In the genomic region with DNA sequence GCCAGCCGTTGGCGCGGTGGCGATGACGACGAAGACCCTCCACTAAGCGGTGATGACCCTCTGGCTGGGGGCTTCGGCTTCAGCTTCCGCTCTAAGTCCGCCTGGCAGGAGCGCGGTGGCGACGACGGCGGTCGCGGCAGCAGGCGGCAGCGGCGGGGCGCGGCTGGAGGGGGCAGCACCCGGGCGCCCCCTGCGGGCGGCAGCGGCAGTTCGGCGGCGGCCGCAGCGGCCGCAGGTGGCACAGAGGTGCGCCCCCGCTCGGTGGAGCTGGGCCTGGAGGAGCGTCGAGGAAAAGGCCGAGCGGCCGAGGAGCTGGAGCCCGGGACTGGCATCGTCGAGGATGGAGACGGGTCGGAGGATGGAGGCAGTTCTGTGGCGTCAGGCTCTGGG, we compare ENCODE assay signal across 9 mouse cellular contexts. TPM values are rescaled to one million over a fixed set of nuclear protein-coding genes. Genes with fewer than 3 reads are reported as not detected.
A peak's percentile ranks its signal among the peaks of the same experiment; 100 is the strongest.
DNase-seq lines count a peak whose midpoint lies in the region; ATAC-seq and TF ChIP-seq lines count a peak whose summit lies in the region.
"Had no signal": no experiment of that assay in that cellular context is flagged by ENCODE, and none has a peak within 500 bp of the region (broad histone marks: within the 10 kb centered on the region; RNA-seq: fewer than 3 reads in every experiment).

No protein-coding gene starts in this region.

- peaks cover 0 to 6% of the 10 kb centered on the region in 2 experiments; a peak in 1 of 4 replicates for H3K4me1 ChIP-seq in ES-E14 (ENCODE audit: control insufficient read depth in 2 of 2, insufficient read depth in 2 of 2, low read length in 2 of 2, poor library complexity in 1 of 2)
- peaks cover 60% of the 10 kb centered on the region for H3K4me1 ChIP-seq in forebrain, embryonic 10.5 days
- peaks cover 3% of the 10 kb centered on the region for H3K4me1 ChIP-seq in hindbrain, embryonic 11.5 days (replicated peaks; ENCODE audit: control insufficient read depth, insufficient read depth, low read length)

- H3K4me3 ChIP-seq in ES-E14 (ENCODE audit: insufficient read depth in 1 of 2, low read depth in 1 of 2, low read length in 2 of 2, poor library complexity in 1 of 2, severe bottlenecking in 1 of 2): peak overlapping the region; percentile 58 to 80; a peak in 3 of 4 replicates
- peak overlapping the region; percentile 77 for H3K4me3 ChIP-seq in forebrain, embryonic 10.5 days
- peak overlapping the region; percentile 79 for H3K4me3 ChIP-seq in hindbrain, embryonic 11.5 days (ENCODE audit: low read depth, low read length)
- H3K4me3 ChIP-seq: erythroblast, embryonic 14.5 days had no signal

- peak; percentile 2; the same call in 1 of the 2 replicates for ATAC-seq in hindbrain, embryonic 11.5 days (ENCODE audit: low FRiP score)
- peak; percentile 44; the same call in 1 of the 2 replicates for ATAC-seq in megakaryocyte-erythroid progenitor cell, adult 5-6 weeks (replicated peaks; ENCODE audit: low FRiP score, low TSS enrichment, poor library complexity, severe bottlenecking)
- no peak for ATAC-seq in erythroid progenitor cell, adult 5-6 weeks (replicated peaks; ENCODE audit: low FRiP score, poor library complexity, severe bottlenecking)

- no peaks in the 10 kb centered on the region for H3K9me3 ChIP-seq in ES-E14 (ENCODE audit: control insufficient read depth, insufficient read depth, low read depth, low read length)
- no peaks in the 10 kb centered on the region for H3K9me3 ChIP-seq in forebrain, embryonic 10.5 days
- H3K9me3 ChIP-seq in hindbrain, embryonic 11.5 days (ENCODE audit: control insufficient read depth, low read length): no peaks in the 10 kb centered on the region

- DNase-seq in ES-E14 (ENCODE audit: low read depth, low spot score): no peak
- DNase-seq in adrenal gland, postnatal 36 days: peak; percentile 64 to 81
- DNase-seq in forebrain, embryonic 10.5 days (ENCODE audit: extremely low spot score, low spot score): peak; percentile 50
- peak; percentile 84 for DNase-seq in hindbrain, embryonic 11.5 days (ENCODE audit: low spot score)
- peak; percentile 69 for DNase-seq in left cerebral cortex, postnatal 4 days
- peak; percentile 34 to 76 for DNase-seq in spleen, postnatal 4 days (ENCODE audit: low spot score in 2 of 2)

- H3K36me3 ChIP-seq in ES-E14 (ENCODE audit: control insufficient read depth, insufficient read depth, low read length, poor library complexity, severe bottlenecking): no peaks in the 10 kb centered on the region
- no peaks in the 10 kb centered on the region for H3K36me3 ChIP-seq in forebrain, embryonic 10.5 days (replicated peaks)
- H3K36me3 ChIP-seq in hindbrain, embryonic 11.5 days (ENCODE audit: control insufficient read depth, insufficient read depth, low read length): no peaks in the 10 kb centered on the region; the same call in 1 of the 2 replicates

- in situ Hi-C loops in ES-E14 (cut with MboI; ENCODE audit: low sequenced_read_pairs in 2 of 2, unreplicated experiment in 2 of 2): no loop called here

- peaks cover 84% of the 10 kb centered on the region for H3K27me3 ChIP-seq in forebrain, embryonic 10.5 days (ENCODE audit: poor library complexity, severe bottlenecking)
- peaks cover 37% of the 10 kb centered on the region for H3K27me3 ChIP-seq in hindbrain, embryonic 11.5 days (ENCODE audit: control insufficient read depth, insufficient read depth, low read length)

- H3K9ac ChIP-seq in ES-E14 (ENCODE audit: insufficient read depth, low read depth, low read length, poor library complexity, severe bottlenecking): no peak overlapping the region
- H3K9ac ChIP-seq in hindbrain, embryonic 11.5 days (ENCODE audit: low read depth, low read length): peak overlapping the region; percentile 86; the same call in 1 of the 2 replicates

- WGBS in forebrain, embryonic 10.5 days: 3% methylated on average over 47 of the region's 48 CpGs
- 3% methylated on average over 43 of the region's 48 CpGs for WGBS in hindbrain, embryonic 11.5 days

- H3K27ac ChIP-seq in ES-E14 (ENCODE audit: insufficient read depth, low read depth, low read length, poor library complexity, severe bottlenecking): no peak overlapping the region
- H3K27ac ChIP-seq in forebrain, embryonic 10.5 days: peak overlapping the region; percentile 84
- no peak overlapping the region for H3K27ac ChIP-seq in hindbrain, embryonic 11.5 days (ENCODE audit: low read depth, low read length)

- intact Hi-C loops in left cerebral cortex, postnatal 4 days (cut with DNase I): no loop called here

- peak overlapping the region; percentile 99 for H3K4me2 ChIP-seq in hindbrain, embryonic 11.5 days (replicated peaks; ENCODE audit: low read depth, low read length)

TF ChIP-seq in ES-E14, 5 proteins besides CTCF, POLR2A, EP300 and RAD21:
- TF ChIP-seq CHD2 (IDR thresholded peaks at IDR 0.05; ENCODE audit: low read depth, low read length) (no peak), ZNF384 (IDR thresholded peaks at IDR 0.05; ENCODE audit: low read depth, low read length) (no peak), HCFC1 (IDR thresholded peaks at IDR 0.05; ENCODE audit: borderline replicate concordance, insufficient read depth, low read length) (no peak; the same call in 1 of the 2 replicates)

RNA-seq across cellular contexts. Expression of a gene that starts 1.6 kb away (rescaled TPM):
- 0.85 and 1.3 TPM in 2 replicates for total RNA-seq in ES-E14 (2012; rRNA removed)
- 10 to 100 TPM in 1 of 2 experiments, 1 to 10 TPM in 1; 7.8 to 13.9 TPM for total RNA-seq in adrenal gland, postnatal 36 days (2021)
- 0.64 and 0.67 TPM in 2 replicates for polyA plus RNA-seq in forebrain, embryonic 10.5 days (2016; fragmentation: Nextera tagmentation; extraction: Ambion mirVana)
- polyA plus RNA-seq in hindbrain, embryonic 11.5 days (2014; fragmentation: Nextera tagmentation; extraction: Ambion mirVana): 2.7 and 2.9 TPM in 2 replicates
- total RNA-seq in left cerebral cortex, postnatal 4 days (2021): 10 to 100 TPM; 82.1 to 83.3 TPM
- not detected in 2 replicates for total RNA-seq in megakaryocyte-erythroid progenitor cell, adult 5-6 weeks (2014; fragmentation: Nextera tagmentation)
- total RNA-seq in megakaryocyte-erythroid progenitor cell, adult 5-6 weeks (2017): not detected in 2 replicates
- not detected in 2 replicates for total RNA-seq in erythroid progenitor cell, adult 5-6 weeks (2015; ENCODE audit: low replicate concordance)
- not detected in 2 replicates for total RNA-seq in erythroid progenitor cell, adult 5-6 weeks (2017; ENCODE audit: low replicate concordance)
- polyA plus RNA-seq: erythroblast, embryonic 14.5 days had no signal

Comparison
In these comparisons a context has a peak if more than half of its experiments do, and no peak if none do; other contexts are left out.
1. RNA of a gene that starts 1.6 kb away (total RNA-seq): 82.1 to 83.3 TPM in left cerebral cortex, postnatal 4 days; 7.8 to 13.9 TPM in adrenal gland, postnatal 36 days, 0.85 to 1.3 TPM in ES-E14, not detected in megakaryocyte-erythroid progenitor cell, adult 5-6 weeks and not detected in erythroid progenitor cell, adult 5-6 weeks; every median in the first group is over 4 times any median in the second.
2. Peak in every context shown above with its lines, with median percentiles within 50 percentile points of each other: H3K4me3 ChIP-seq.